Mouse (Mus musculus) neural tube, embryonic 13.5 days (tissue): Measurements from ENCODE around the gene 4931428F04Rik. TPM values are rescaled to one million over a fixed set of nuclear protein-coding genes. Genes with fewer than 3 reads are reported as not detected.

Experiments used
- microRNA counts: library from miRNA; unstranded; fragments of <30 nt; microRNA quantifications from one replicate; lab custom pipeline; 2016
- microRNA-seq: library from miRNA; unstranded; fragments of <30 nt; microRNA quantifications from one replicate; pipeline ENCODE4, GENCODE M21; 2016
- polyA plus RNA-seq: library from polyadenylated mRNA; unstranded; fragments of >200 nt; fragmentation: Nextera tagmentation; extraction: Ambion mirVana; gene quantifications from 2 replicates; pipeline ENCODE4 v1.2.1, GENCODE M21; 2015

The 4931428F04Rik gene
- polyA plus RNA-seq, 1 experiment from 2014 or later, result 124 TPM

MicroRNAs encoded within 50 kb of the gene (microRNA counts, 519-probe panel; counts per million panel counts)
- 3,364 counts per million, percentile 45 among the panel's probes with 10 or more counts for microRNA mmu-miR-328 (lab: Ali Mortazavi, UCI)

Small RNAs within 50 kb of the gene (microRNA-seq; reads per million reads assigned to microRNA genes)
- not detected for gene Gm27320
- gene Mir328, result 230 reads per million, percentile 65 among the genes with 10 or more reads in this experiment

Other genes with a start within 250 kb of the 4931428F04Rik start
- not detected in 2 replicates for gene Ces3a, start 241.3 kb downstream of the 4931428F04Rik start, polyA plus RNA-seq
- gene Ces3b, start 206.1 kb downstream of the 4931428F04Rik start, polyA plus RNA-seq, result not detected in 2 replicates
- gene Ces4a, start 158.1 kb downstream of the 4931428F04Rik start, polyA plus RNA-seq, result not detected in 2 replicates
- 59.1 and 66.6 TPM in 2 replicates for gene Cbfb, start 119.2 kb downstream of the 4931428F04Rik start, polyA plus RNA-seq
- 27.3 and 27.5 TPM in 2 replicates for gene D230025D16Rik, start 64.7 kb downstream of the 4931428F04Rik start, polyA plus RNA-seq
- gene B3gnt9, start 34.7 kb downstream of the 4931428F04Rik start, polyA plus RNA-seq, result 7.4 and 8.8 TPM in 2 replicates
- gene Tradd, start 25.3 kb downstream of the 4931428F04Rik start, polyA plus RNA-seq, result 21.4 and 25.0 TPM in 2 replicates
- gene Fbxl8, start 25.2 kb downstream of the 4931428F04Rik start, polyA plus RNA-seq, result 1.8 and 2.0 TPM in 2 replicates
- gene Hsf4, start 20.1 kb downstream of the 4931428F04Rik start, polyA plus RNA-seq, result 0.32 and 0.44 TPM in 2 replicates
- 5.3 and 6.9 TPM in 2 replicates for gene Nol3, start 13.7 kb downstream of the 4931428F04Rik start, polyA plus RNA-seq
- 12.8 and 14.3 TPM in 2 replicates for gene Exoc3l, start 6.2 kb upstream of the 4931428F04Rik start, polyA plus RNA-seq
- 49.3 and 51.8 TPM in 2 replicates for gene E2f4, start 7.8 kb upstream of the 4931428F04Rik start, polyA plus RNA-seq
- gene Elmo3, start 15.7 kb upstream of the 4931428F04Rik start, polyA plus RNA-seq, result 0.92 and 1.4 TPM in 2 replicates
- 1.2 and 1.3 TPM in 2 replicates for gene Lrrc29, start 36.4 kb upstream of the 4931428F04Rik start, polyA plus RNA-seq
- gene Tmem208, start 36.5 kb upstream of the 4931428F04Rik start, polyA plus RNA-seq, result 148 and 151 TPM in 2 replicates
- 0.28 and 0.63 TPM in 2 replicates for gene Fhod1, start 58.1 kb upstream of the 4931428F04Rik start, polyA plus RNA-seq
- 5.4 and 7.1 TPM in 2 replicates for gene Slc9a5, start 59.0 kb upstream of the 4931428F04Rik start, polyA plus RNA-seq
- gene Plekhg4, start 83.4 kb upstream of the 4931428F04Rik start, polyA plus RNA-seq, result 0.60 and 0.62 TPM in 2 replicates
- not detected in 2 replicates for gene Kctd19, start 123.6 kb upstream of the 4931428F04Rik start, polyA plus RNA-seq
- 0.65 and 0.92 TPM in 2 replicates for gene Lrrc36, start 123.7 kb upstream of the 4931428F04Rik start, polyA plus RNA-seq
- gene Tppp3, start 181.7 kb upstream of the 4931428F04Rik start, polyA plus RNA-seq, result 239 and 296 TPM in 2 replicates
- gene Zdhhc1, start 207.0 kb upstream of the 4931428F04Rik start, polyA plus RNA-seq, result 27.8 and 31.9 TPM in 2 replicates
- 5.4 and 5.5 TPM in 2 replicates for gene Hsd11b2, start 228.9 kb upstream of the 4931428F04Rik start, polyA plus RNA-seq